Mouse (Mus musculus) R1 (cell line): ENCODE measurements at regions not wholly inside any gene's neighbourhood (a gene's known extent, or its start where the extent isn't known, plus 50 kb on each side); places are given as distances from the start of the nearest gene placed in this dataset.
A peak's percentile ranks its signal among the peaks of the same experiment; 100 is the strongest.

Experiments
- DNase-seq: peaks from one replicate; pipeline ENCODE4 v3.0.0-alpha.2; 2018; ENCODE audit warnings: low read depth, low spot score

GRCm38 (mm10) chr10:99526561-99526960 is 232.9 kb downstream of the Csl start:
- DNase-seq = no peak

- no peak for DNase-seq
Observed at GRCm38 (mm10) chr10:99531104-99531503, 228.4 kb downstream of the Csl start.

GRCm38 (mm10) chr10:99531556-99531955 is 227.9 kb downstream of the Csl start:
- DNase-seq = no peak

DNA sequence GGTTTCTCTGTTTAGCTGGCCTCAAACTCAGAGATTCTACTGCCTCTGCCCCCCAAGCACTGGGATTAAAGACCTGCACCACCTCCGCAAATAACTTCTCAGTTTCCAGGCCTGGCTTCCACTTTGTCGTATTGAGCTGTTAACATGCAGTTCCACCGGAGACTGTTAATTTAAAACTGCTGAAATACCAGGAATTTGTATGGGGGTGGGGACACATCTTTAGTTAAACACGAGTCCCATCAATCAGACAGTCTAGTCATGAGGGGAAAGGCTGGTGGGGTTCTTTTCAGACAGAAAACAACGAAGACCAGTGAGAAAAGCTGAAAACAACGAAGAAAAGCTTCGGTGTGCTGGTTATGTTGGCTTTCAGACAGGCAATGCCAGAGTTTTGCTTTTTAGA is 227.5 kb downstream of the Csl start:
- DNase-seq = no peak

DNA sequence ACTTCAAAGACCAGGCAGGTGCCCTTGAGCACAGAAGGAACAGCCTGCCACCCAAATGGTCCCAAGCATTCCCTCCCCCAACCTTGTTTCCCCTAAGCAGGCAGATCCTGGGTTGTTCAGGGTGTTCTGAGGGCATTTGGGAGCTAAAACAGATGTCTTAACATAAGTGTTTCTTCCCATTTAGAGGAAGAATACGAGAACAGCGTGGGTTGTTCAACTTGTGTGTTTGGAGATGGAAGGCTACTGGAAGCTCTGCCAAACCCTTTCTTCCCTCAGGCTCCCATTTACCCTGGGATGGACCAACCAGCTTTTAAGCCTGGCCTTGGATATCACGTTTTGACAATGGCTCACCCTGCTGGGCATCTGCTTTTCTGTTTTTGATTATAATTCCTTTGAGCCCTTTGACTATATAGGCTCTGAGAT is 226.8 kb downstream of the Csl start:
- DNase-seq = no peak

DNA sequence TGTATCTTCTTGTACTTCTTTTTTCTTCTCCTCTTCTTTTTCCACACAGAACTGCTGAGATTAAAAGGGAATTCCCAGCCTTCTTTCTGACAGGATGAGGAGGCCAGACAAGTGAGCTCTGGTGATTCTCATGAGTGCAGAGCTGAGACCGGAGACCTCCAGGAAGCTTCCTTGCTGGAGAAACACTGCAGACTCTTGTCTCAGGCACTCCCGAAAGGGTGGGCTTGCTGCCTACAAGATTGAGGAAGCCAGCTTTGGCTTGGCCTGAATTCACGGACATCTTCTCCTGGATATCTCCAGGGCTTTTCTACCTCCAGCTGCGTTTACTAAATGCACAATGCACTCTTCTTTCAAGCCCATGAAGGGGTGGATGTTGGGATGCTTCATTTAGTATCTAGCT is 226.0 kb downstream of the Csl start:
- DNase-seq = no peak

GRCm38 (mm10) chr10:99534237-99534636 is 225.2 kb downstream of the Csl start:
- no peak for DNase-seq

GRCm38 (mm10) chr10:99538639-99539038 is 220.8 kb downstream of the Csl start:
- DNase-seq = no peak

- DNase-seq = no peak
Observed at GRCm38 (mm10) chr10:99552373-99552772, 207.1 kb downstream of the Csl start.

GRCm38 (mm10) chr10:99552836-99553540 is 206.5 kb downstream of the Csl start:
- DNase-seq = no peak

DNA sequence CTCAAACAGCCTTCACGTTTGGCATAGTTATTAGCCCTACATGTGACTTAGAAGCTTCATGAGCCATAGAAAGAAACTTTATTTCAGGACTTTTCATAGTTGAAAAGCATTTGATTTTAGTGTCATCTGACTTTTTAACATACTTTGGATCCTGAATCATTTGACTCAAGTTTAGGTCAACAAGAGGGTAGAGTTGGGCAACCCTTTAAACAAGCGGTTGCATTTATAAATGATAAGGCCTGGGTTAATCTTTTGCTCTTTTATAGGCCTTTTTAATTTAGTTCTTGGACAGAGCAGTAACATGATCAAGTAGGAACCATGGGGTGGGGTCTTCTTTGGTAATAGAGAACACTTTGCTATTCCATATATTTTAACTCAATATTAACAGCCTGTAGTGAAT is 204.4 kb downstream of the Csl start:
- DNase-seq = no peak

GRCm38 (mm10) chr10:99555658-99556352 is 203.7 kb downstream of the Csl start:
- no peak for DNase-seq

DNA sequence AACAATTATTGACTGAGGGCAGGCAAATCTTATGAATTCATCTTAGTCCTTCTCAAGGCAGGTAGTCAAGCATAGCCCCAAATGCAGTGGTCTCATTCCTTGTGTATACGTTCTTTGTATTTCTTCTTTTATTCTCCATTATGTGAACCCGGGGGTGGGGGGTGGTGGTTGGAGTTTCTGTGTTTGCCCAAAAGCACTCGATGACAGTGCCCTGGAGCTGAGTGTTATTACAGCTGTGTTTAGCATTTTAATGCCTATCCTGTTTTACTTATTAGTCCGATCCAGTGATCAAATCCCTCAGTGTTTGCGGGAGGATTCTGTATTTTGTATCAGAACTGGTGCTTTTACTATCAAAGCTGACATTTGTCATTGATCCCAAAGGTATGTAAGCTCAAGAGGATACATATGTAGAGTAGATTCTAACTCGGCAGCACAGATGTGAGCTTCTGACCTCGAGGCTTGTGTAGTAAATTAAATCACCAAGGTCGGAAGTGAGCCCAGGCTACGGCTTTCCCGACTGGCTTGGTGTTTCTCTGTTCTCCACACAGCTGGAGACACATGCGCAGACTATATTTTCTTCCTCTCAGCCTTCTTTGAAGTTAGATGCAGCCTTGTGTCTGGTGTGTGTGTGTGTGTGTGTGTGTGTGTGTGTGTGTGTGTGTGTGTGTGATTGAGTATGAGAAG is 203.0 kb downstream of the Csl start:
- no peak for DNase-seq

- no peak for DNase-seq
Observed at GRCm38 (mm10) chr10:99558656-99559055, 200.8 kb downstream of the Csl start.

DNA sequence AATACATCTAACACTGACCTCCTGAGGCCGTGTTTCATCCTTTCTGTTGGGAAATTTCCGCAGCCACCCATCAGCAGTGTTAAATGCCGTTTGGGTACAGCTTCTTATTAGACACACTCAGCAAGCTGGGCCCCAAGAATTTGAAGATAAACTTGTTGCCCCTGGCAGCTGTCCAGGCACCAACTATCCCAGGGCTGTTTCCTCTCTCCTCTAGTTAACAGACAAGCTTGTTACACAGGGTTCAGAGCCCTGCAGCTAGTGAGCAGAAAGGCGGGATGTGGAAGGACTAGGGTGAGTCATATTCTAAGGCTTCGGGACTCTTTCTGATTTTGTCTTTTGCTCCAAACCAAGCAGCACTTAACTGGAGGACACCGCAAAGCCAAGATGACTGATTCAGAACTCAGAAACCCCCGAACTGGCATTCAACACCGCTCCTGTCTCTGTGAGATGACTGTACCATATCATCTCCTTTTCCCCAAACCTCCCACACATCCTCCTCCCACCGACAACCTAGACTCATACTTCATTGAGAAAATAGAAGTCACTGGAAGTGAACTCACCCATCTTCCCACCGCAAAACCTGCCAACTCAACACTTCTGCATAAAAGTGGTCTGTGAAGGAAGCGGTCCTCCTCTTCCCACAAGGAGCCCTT is 198.2 kb downstream of the Csl start:
- DNase-seq = no peak

DNA sequence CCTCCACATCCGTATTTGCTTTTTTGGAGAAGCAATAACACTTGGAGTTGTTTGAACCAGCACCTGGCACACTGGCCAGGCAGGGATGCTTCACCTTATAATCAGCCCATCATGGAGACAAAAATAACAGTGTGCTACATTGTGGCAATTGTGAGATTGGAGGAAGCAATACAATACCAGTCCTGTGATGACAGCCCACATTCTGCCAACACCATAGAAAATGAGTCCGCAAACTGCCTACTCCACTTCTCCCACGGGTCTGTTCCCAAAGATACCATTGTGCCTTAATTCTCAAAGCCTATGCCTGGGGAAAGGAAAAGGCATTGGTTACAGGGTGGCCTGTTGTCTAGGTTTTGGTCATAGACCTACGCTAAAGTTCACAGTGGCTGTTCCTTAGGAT is 194.9 kb downstream of the Csl start:
- DNase-seq = no peak

GRCm38 (mm10) chr10:99568424-99568823 is 191.0 kb downstream of the Csl start:
- DNase-seq = no peak

- no peak for DNase-seq
Observed at GRCm38 (mm10) chr10:99570190-99570589, 189.3 kb downstream of the Csl start.

- no peak for DNase-seq
Observed at GRCm38 (mm10) chr10:99573997-99574396, 185.5 kb downstream of the Csl start.

- peak; percentile 36 for DNase-seq
Observed at GRCm38 (mm10) chr10:99575294-99575693, 184.2 kb downstream of the Csl start.

DNA sequence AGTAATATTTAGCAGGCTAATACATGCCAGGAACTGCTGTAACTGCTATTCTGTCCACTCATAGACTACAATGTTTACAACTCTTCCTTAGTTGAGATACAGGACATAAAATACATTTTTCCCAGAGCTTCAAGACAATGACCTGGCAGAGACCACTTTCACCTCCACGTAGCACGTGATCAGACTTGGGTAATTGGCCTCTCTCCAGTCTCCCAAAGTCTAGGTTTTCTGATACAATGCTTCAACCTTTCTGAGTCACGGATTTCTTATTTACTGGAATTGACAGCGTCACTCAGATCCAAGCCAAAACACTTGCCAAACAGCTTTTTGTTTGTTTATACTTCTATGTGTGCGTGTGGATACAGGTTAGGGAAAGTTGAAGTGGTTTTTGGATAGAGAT is 183.2 kb downstream of the Csl start:
- no peak for DNase-seq

GRCm38 (mm10) chr10:99577041-99577681 is 182.3 kb downstream of the Csl start:
- DNase-seq = peak; percentile 56
